Mouse (Mus musculus): Measurements from ENCODE around the gene Dmrt2. TPM values are rescaled to one million over a fixed set of nuclear protein-coding genes. Genes with fewer than 3 reads are reported as not detected.

Dmrt2 gene
- polyA plus RNA-seq, 1 experiment from 2014 or later, result 11.5 TPM

GRCm38 (mm10) chr19:25722616-25723015 is 50.4 kb downstream of the Dmrt2 start:
- H3K27ac ChIP-seq (replicated peaks; ENCODE audit: low read depth, low read length), result no peak overlapping the region
- 64% methylated on average over 5 of the region's 5 CpGs for WGBS
- no peak for DNase-seq (ENCODE audit: low spot score)

More at GRCm38 (mm10) chr19:25722616-25723015, 50.4 kb downstream of the Dmrt2 start:
- H3K4me3 ChIP-seq (ENCODE audit: low read depth, low read length), result no peak overlapping the region
- ATAC-seq (ENCODE audit: insufficient number of reproducible peaks, low FRiP score, low TSS enrichment, low read depth), result no peak
- H3K36me3 ChIP-seq (ENCODE audit: control insufficient read depth, insufficient read depth, low read length), result no peaks in the 10 kb centered on the region
- no peaks in the 10 kb centered on the region for H3K4me1 ChIP-seq (ENCODE audit: control insufficient read depth, insufficient read depth, low read length)
- H3K27me3 ChIP-seq (ENCODE audit: control insufficient read depth, insufficient read depth, low read length), result no peaks in the 10 kb centered on the region
- no peak overlapping the region for H3K4me2 ChIP-seq (ENCODE audit: low read depth, severe bottlenecking)
- no peaks in the 10 kb centered on the region for H3K9me3 ChIP-seq (ENCODE audit: control insufficient read depth, low read length)
- H3K9ac ChIP-seq (ENCODE audit: low read length), result no peak overlapping the region

Other genes with a start within 250 kb of the Dmrt2 start
- 0.20 and 0.23 TPM in 2 replicates for gene Dmrt1, start 166.8 kb upstream of the Dmrt2 start, polyA plus RNA-seq (2014; fragmentation: Nextera tagmentation; extraction: Ambion mirVana)
- gene Dmrt3, start 62.1 kb upstream of the Dmrt2 start, polyA plus RNA-seq (2014; fragmentation: Nextera tagmentation; extraction: Ambion mirVana), result 0.05 and 0.07 TPM in 2 replicates